Mouse (Mus musculus) heart, postnatal 10 days (tissue): ENCODE results near the gene A630023A22Rik. TPM values are rescaled to one million over a fixed set of nuclear protein-coding genes. Genes with fewer than 3 reads are reported as not detected.

Experiments
- DNase-seq, 2 experiments: peaks; one replicate each; pipeline ENCODE4 v3.0.0; 2021
- intact Hi-C: fragments of 180-260 bp; cut with DNase I; formaldehyde crosslinking; loops from one replicate; pipeline ENCODE4 v1.15.1; 2025
- total RNA-seq, 2 experiments: library from RNA; stranded (reverse); gene quantifications; 2 replicates each; pipeline ENCODE4 v1.2.3; 2021

A630023A22Rik gene
- total RNA-seq = not detected

DNA sequence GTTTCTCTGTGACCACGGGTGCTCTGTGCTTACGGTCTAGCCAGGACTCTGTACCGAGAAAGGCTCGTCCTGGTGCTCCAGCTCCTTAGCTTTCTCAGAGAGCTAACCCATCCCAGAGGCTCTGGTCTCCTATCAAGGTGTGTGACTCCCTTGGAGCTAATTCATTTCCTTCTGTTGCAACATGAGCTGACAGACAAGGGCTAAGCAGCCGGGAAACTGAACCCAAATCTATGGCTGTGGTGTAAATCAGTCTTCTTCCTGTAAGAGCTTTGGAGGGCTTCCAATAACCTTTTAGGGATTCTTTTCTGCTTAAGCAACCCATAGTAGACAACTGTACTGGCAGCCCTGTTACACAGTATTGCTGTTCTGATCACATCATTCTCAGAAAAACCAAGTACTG, at the start of gene A630023A22Rik:
A630023A22Rik (minus strand) TSS at position 154 of the 400 bp plus-strand sequence.
- no peak for DNase-seq
- intact Hi-C loops = no loop called here

- intact Hi-C loops = no loop called here
Measured at GRCm38 (mm10) chr14:34152342-34152741, 49.8 kb upstream of the A630023A22Rik start, which contains the start of gene Npy4r. Gene Npy4r (minus strand): TSS chr14:34152489.

GRCm38 (mm10) chr14:34142915-34143314, 40.4 kb upstream of the A630023A22Rik start:
- DNase-seq = no peak
- intact Hi-C loops = no loop called here

More at GRCm38 (mm10) chr14:34152342-34152741, 49.8 kb upstream of the A630023A22Rik start, which contains the start of gene Npy4r:
- peak; percentile 55 to 56 for DNase-seq

DNA sequence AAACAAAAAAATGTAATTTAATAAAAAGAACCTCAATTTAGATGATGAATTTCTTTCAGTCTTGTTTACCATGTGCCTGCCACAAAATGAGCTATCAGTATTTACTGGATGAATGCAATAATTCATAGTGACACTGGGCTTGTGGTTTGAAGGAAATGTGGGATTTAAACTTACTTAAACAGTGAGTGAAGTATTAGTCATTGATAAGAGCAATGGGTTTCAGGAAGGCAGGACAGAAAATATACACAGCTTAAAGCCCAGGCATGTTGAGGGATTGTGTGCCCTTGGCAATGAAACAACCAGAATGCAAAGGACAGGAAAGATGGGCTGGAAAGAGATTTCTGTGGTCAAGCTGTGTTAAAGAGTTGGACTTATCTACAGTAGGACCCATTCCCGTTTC, 39.8 kb upstream of the A630023A22Rik start:
- intact Hi-C loops = no loop called here
- DNase-seq = no peak

GRCm38 (mm10) chr14:34139671-34140664, 37.4 kb upstream of the A630023A22Rik start:
- DNase-seq = no peak
- intact Hi-C loops = no loop called here

DNA sequence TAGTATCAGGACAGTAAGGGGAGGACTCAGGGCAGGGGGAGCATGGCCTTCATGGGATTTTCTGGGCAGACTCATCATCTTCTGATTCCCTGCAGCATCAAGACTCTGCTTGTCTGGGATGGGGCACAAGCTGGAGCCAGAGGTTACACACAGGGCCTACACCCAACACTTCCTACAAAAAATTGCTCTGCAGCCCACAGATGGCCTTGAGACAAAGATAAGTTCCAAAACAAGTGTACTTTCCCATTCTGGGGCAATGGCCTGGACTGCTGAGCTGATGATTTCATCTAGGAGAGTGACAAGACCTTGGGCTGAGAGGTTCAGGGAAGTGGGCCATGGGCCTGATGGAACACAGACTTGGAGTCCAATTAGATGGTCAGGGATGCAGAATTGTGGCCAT, 32.8 kb upstream of the A630023A22Rik start:
- intact Hi-C loops = no loop called here
- DNase-seq = no peak

DNA sequence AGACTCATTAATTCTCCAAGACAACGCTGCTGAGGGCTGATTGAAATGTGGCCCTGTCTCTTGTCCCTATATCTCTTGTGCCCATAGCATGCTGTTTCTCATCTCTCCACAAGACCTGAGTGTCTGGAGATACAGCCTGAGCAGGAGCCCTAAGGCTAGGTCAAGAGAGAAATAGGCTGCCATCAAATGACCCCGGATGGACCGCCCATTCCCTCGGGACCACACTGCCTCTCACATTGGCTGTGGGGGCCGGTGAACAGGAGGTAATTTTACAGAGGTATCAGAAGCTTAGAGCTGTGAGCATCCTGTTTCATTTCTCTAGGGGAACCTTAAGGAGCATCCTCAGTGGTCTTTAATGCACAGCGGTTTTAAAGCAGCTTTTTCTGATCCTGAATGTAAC, 28.7 kb upstream of the A630023A22Rik start:
- intact Hi-C loops = no loop called here

DNA sequence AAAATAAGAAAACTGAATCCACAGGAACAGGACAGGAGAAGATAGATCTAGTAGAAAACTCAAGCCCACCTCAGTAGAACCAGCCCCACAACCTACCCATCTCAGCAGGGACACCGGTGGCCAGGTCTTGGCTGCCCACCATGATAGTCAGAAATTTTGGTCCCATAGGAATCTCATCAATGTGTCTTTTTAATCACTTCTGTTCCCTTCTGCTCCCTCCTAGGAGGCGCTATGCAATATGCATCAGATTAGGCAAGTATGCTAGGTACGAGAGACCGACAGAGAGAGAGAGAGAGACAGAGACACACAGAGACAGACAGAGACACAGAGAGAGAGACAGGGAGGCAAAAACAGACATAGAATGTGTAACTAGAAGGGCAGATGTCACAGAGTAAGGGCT, 19.1 kb upstream of the A630023A22Rik start:
- DNase-seq = no peak
- intact Hi-C loops = no loop called here

More for the DNA sequence above, 28.7 kb upstream of the A630023A22Rik start:
- no peak for DNase-seq

GRCm38 (mm10) chr14:34120923-34121351, 18.4 kb upstream of the A630023A22Rik start:
- no peak for DNase-seq
- intact Hi-C loops = no loop called here

GRCm38 (mm10) chr14:34120016-34120910, 17.7 kb upstream of the A630023A22Rik start:
- DNase-seq = no peak

DNA sequence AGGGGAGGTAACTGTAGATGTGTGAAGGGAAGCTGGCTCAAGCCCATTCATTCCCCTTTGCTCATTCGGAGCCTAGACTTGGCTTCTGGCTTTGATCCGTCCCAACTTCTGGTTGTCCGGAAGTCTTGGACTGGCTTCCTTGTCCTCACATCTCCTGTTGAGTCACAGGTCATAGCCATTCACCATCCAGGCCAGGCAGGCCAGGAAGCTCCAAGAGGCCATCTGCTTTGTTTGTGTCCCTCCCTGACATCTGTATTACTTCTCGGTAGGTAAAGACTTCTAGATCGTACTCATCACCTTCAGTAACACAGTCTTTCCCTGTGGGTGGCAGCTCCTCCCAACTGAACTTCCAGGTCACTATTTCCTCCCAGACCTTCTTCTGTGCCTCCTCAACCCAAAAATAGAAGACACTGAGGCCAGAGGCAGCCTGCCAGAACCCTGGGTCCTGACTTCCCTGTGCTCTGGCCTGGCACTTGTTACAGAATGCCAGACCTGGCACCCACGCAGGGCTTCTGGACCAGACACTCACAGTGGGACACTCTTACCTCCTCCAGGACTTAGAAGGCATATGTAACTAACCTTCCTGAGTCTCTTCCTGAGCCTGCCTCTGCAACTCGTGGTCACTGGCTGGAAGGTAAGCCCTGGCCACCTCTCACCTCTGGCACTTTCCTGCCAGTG, 16.6 kb upstream of the A630023A22Rik start:
- intact Hi-C loops = no loop called here
- DNase-seq = no peak

More at GRCm38 (mm10) chr14:34120016-34120910, 17.7 kb upstream of the A630023A22Rik start:
- intact Hi-C loops = no loop called here

GRCm38 (mm10) chr14:34114311-34114710, 11.8 kb upstream of the A630023A22Rik start:
- DNase-seq = no peak
- intact Hi-C loops = no loop called here

- DNase-seq = no peak
- intact Hi-C loops = loop anchor here (1.0 to 2.0 kb wide), 2 partner anchors 47 to 127 kb away; no protein-coding TSS in a partner anchor
Measured at GRCm38 (mm10) chr14:34107594-34107993, 5.0 kb upstream of the A630023A22Rik start.

GRCm38 (mm10) chr14:34106389-34107062, 4.0 kb upstream of the A630023A22Rik start:
- DNase-seq = peak; percentile 38 to 55
- intact Hi-C loops = loop anchor here (1.0 to 2.0 kb wide), 3 partner anchors 48 to 147 kb away; no protein-coding TSS in a partner anchor

- intact Hi-C loops = loop anchor here (1.0 kb wide), 1 partner anchor 25 kb away; no protein-coding TSS in a partner anchor
- DNase-seq = peak; percentile 82 to 86
Measured at GRCm38 (mm10) chr14:34104892-34105291, 2.3 kb upstream of the A630023A22Rik start.

GRCm38 (mm10) chr14:34103855-34104254, 1.3 kb upstream of the A630023A22Rik start:
- intact Hi-C loops = no loop called here
- no peak for DNase-seq

- intact Hi-C loops = no loop called here
- DNase-seq = no peak
Measured at GRCm38 (mm10) chr14:34096161-34096560, 6.4 kb downstream of the A630023A22Rik start.

GRCm38 (mm10) chr14:34092856-34093255, 9.7 kb downstream of the A630023A22Rik start:
- no peak for DNase-seq
- intact Hi-C loops = no loop called here

DNA sequence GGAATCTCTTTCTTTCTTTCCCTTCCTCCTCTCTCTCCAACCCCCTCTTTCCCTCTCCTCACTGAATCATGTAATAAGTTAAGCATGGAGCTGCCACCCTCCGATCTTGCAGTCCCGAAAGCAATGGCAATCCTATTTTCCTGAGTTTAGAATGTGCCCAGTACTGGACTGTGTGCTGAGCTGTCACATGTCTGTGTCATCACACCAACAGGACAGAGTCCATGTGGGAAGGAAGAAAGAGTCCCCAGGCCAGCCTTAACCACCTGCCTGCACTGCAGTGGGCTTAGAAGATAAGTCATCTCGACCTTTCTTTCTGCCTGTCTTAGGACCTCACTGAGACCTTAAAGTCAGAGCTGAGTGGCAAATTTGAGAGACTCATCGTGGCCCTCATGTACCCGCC, 11.1 kb downstream of the A630023A22Rik start:
- intact Hi-C loops = no loop called here

More for the DNA sequence above, 11.1 kb downstream of the A630023A22Rik start:
- no peak for DNase-seq
